Mouse (Mus musculus) WW6 (cell line): Measurements from ENCODE around the gene Mfsd6.
"Not testable (repeated sequence)": the region's sequence is repeated elsewhere in the genome, so short reads cannot be mapped to it uniquely, and the experiment has no call there.

Experiments
- DNase-seq: peaks from one replicate; pipeline ENCODE4 v3.0.0-alpha.2; 2013; ENCODE audit warnings: low read depth, low spot score

Gene Mfsd6

GRCm38 (mm10) chr1:52708745-52709144 lies 18.5 kb downstream of the Mfsd6 start:
- DNase-seq = no peak

- DNase-seq = no peak
These were observed 20.2 kb downstream of the Mfsd6 start for GRCm38 (mm10) chr1:52707030-52707429.

- no peak for DNase-seq
These were observed 24.3 kb downstream of the Mfsd6 start for GRCm38 (mm10) chr1:52702738-52703491.

GRCm38 (mm10) chr1:52701941-52702340 lies 25.3 kb downstream of the Mfsd6 start:
- no peak for DNase-seq

GRCm38 (mm10) chr1:52694456-52694855 lies 32.8 kb downstream of the Mfsd6 start:
- not testable (repeated sequence) for DNase-seq

GRCm38 (mm10) chr1:52687636-52688035 lies 39.6 kb downstream of the Mfsd6 start:
- DNase-seq = no peak

- DNase-seq = no peak
These were observed 43.7 kb downstream of the Mfsd6 start for GRCm38 (mm10) chr1:52683550-52683949.

- DNase-seq = no peak
These were observed 50.6 kb downstream of the Mfsd6 start for GRCm38 (mm10) chr1:52676621-52677020.

- no peak for DNase-seq
These were observed 51.4 kb downstream of the Mfsd6 start for GRCm38 (mm10) chr1:52675561-52676551.

GRCm38 (mm10) chr1:52669931-52670330 lies 57.3 kb downstream of the Mfsd6 start:
- DNase-seq = no peak

GRCm38 (mm10) chr1:52668743-52669323 lies 58.4 kb downstream of the Mfsd6 start:
- no peak for DNase-seq

- no peak for DNase-seq
These were observed 64.0 kb downstream of the Mfsd6 start for GRCm38 (mm10) chr1:52663228-52663627.

- DNase-seq = no peak
These were observed 66.5 kb downstream of the Mfsd6 start for GRCm38 (mm10) chr1:52660765-52661164.

GRCm38 (mm10) chr1:52660278-52660677 lies 67.0 kb downstream of the Mfsd6 start:
- no peak for DNase-seq

- no peak for DNase-seq
These were observed 69.1 kb downstream of the Mfsd6 start for GRCm38 (mm10) chr1:52658160-52658559.

- no peak for DNase-seq
These were observed 72.1 kb downstream of the Mfsd6 start for GRCm38 (mm10) chr1:52655153-52655552.

GRCm38 (mm10) chr1:52653366-52653765 lies 73.9 kb downstream of the Mfsd6 start:
- no peak for DNase-seq

GRCm38 (mm10) chr1:52652601-52653253 lies 74.5 kb downstream of the Mfsd6 start:
- DNase-seq = no peak

- no peak for DNase-seq
These were observed 77.2 kb downstream of the Mfsd6 start for GRCm38 (mm10) chr1:52650066-52650465.

- DNase-seq = no peak
These were observed 78.9 kb downstream of the Mfsd6 start for GRCm38 (mm10) chr1:52648153-52649027.

- no peak for DNase-seq
These were observed 86.5 kb downstream of the Mfsd6 start for GRCm38 (mm10) chr1:52640736-52641135.
